Mouse (Mus musculus): ENCODE data around the gene Cdh5.

Cdh5 gene

DNA sequence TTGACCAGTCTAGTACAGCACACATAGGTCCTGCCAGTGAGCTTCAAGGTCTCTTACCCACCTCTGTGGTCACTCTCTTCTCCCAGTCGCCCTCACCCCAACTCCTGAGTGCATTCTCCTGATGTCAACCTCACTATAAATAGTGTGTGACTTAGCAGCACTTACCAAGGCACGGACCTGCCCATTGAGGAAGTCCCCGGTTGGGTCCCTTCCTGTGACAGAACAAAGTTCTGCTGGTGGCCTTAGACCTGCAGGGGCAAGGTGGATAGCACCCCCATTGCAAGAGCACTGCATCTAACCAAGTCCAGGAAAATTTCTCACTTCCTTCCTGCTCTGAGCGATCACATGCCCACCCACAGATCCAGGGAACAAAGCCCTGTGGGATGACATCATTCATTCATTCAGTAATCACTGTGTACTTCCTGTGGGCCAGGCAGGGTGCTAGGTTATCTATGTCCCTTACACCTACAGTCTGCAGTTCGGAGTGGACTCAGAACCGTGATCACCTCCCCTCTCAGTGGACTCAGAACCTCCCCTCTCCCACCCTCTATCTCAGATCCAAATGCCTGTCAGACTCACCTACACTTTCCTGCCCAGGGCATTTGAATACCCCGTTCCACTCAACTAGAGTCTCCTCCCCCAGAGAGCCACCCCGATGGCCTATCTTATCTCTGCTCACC lies 74.6 kb downstream of the Cdh5 start:
- in situ Hi-C loops (cut with MboI; ENCODE audit: unreplicated experiment in 2 of 2) = no loop called here

DNA sequence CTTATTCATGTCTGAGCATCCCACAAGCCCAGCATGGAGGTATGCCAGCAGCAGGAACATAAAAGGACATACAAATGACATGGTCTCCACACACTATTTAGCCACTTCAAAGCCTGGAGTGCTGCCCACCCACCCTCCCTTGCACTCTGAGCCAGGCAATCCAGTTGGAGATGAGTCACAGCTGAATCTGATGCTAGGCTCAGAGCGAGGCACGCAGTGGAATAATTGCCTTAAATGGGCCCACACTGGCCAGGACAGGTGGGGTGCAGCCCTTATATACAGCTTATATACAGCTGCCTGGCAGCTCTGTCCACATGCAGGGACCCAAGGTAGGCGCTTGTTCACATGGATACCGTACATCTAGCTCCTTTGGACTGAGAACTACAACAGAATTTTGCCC lies 75.6 kb downstream of the Cdh5 start:
- in situ Hi-C loops (cut with MboI; ENCODE audit: unreplicated experiment in 2 of 2) = no loop called here

DNA sequence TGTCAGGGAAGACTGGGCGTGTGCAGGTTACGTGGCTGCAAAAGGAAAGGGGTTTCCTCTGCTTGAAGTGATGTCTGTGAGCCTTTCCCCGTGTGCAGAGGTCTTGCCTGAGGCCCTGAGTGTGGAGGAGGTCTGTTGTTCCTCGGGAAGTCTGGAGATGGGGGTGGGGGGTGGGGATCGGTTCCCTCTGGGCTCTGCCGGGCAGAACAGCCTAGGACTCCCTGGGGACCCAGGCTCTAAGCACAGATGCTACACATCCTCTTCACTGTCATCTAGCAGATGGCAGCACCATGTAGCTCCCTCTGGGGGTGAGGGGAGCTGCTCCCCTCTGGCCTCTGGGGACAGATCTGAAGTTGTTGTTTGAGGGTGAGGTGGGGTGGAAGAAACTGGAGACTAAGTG lies 83.5 kb downstream of the Cdh5 start:
- in situ Hi-C loops (cut with MboI; ENCODE audit: unreplicated experiment in 2 of 2) = loop anchor here (5.0 kb wide), 2 partner anchors 38 to 62 kb away; partner anchors contain the start of gene Tk2 (in 1 of the 2)

DNA sequence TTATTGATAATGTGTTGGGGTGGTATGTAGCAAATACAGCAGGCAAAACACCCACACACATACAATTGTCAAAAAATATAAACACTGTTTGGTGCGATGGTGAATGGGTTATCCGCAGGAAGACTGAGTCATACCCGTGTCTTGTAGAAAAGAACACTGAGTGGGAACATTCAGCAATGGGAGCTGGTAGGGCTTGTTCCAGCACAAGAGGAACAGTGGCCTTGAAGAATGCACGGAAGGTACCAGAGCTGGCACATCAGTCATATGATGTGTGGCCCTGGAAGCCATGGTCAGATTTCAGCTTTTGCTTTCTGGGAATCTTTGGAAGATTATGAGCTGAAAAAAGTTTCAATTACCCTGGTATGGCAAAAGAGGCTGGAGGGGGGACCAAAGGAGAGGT lies 85.4 kb downstream of the Cdh5 start:
- in situ Hi-C loops (cut with MboI; ENCODE audit: unreplicated experiment in 2 of 2) = loop anchor here (5.0 kb wide), 2 partner anchors 40 to 60 kb away; partner anchors contain the start of gene Tk2 (in 1 of the 2)

DNA sequence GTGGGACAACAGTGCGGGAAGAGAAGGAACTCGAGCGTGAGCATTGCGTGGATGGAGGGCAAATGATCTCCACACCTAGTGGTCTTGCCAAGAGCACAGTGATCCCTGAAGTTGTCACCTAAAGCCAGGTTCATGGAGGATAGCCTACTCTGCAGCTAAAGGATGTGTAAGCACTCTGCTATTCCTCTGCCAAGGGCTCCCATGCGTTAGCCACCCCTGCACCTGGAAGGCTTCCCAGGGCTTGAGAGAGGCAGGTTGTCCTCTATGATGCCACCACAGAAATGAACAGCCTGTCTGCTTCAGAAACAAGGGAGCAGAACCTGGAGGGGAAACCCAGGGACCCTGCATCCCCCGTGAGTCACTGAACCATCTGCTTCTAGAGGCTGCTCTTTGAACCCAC lies 86.2 kb downstream of the Cdh5 start:
- in situ Hi-C loops (cut with MboI; ENCODE audit: unreplicated experiment in 2 of 2) = loop anchor here (5.0 kb wide), 2 partner anchors 40 to 60 kb away; partner anchors contain the start of gene Tk2 (in 1 of the 2)

DNA sequence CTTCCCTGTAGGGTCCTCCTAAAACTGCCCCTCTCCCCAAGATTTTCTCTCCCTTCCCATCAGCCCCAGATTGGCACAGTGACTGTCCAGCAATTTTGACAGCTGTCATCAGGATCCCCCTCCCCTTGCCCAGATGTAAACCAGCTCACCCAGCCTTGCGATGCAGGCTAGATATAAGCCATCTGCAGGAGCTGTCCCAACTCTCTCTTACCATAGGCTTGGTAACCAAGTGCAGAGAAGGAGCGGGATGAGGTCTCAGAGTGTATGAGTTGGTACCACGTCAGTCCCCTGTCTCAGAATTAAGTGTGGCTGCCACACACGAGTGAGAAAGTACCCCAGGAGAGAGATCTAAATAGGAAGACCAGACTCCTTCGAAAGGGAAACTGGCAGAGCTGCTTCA lies 87.0 kb downstream of the Cdh5 start:
- in situ Hi-C loops (cut with MboI; ENCODE audit: unreplicated experiment in 2 of 2) = loop anchor here (5.0 kb wide), 2 partner anchors 41 to 59 kb away; partner anchors contain the start of gene Tk2 (in 1 of the 2)

DNA sequence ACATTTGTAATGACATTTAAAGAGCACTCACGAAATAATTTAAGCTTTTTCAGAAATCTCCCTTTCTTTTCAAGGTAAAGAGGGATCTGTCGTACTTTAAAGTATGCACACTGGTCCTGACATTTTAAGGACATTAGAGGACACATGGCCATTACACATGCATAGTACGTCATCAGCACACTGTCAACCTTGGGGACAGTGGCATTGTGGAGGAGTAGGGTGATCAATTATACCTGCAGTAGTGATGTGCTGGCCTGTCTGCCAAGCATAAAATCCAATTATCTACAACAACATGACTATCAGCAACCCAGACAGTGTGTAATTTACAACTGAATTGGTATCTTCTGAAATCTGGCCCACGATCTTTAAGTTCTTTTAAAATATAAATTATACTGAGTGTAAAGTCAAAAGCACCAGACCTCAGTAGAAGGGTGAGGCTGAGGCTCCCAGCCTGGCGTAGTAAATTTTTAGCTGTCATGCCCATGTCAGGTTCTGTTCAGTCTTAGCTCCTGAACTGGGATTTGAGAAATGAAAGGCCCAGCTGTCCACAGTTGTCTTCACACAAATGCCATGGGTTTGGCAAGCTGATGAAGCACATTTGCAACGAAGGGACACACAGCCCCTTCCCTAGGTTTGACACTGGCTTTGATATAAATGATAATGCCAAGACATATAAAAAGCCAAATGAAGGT lies 89.5 kb downstream of the Cdh5 start:
- in situ Hi-C loops (cut with MboI; ENCODE audit: unreplicated experiment in 2 of 2) = no loop called here

DNA sequence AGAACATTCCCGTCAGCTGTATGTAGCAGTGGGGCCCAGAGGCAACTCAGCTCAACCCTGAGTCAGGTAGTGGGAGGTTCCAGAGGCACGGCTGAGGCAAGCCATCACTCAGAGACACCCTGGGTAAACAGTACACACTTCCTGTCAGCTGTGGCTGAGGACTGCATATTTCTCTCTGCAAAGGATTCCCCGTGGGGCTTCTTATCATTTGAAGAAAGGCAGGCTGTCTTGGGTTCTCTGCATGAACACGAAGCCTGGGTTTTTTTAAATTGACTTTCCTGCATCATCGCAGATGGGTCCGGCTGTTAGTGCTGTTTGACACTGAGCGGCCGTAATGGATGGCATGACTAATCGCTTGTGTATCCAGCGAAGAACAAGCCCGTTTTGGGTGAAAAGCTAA lies 90.1 kb downstream of the Cdh5 start:
- in situ Hi-C loops (cut with MboI; ENCODE audit: unreplicated experiment in 2 of 2) = no loop called here
